Mouse (Mus musculus): ENCODE measurements around the gene Tyw5.
A peak's percentile ranks its signal among the peaks of the same experiment; 100 is the strongest.

Tyw5 gene

GRCm38 (mm10) chr1:57406187-57407151, at the start of gene Tyw5, which contains the start of gene Maip1:
TSS of gene Tyw5 (minus strand) at chr1:57407101.
TSS of gene Maip1 (plus strand) at chr1:57406328.
- peak; percentile 78 for DNase-seq (ENCODE audit: low read depth, low spot score)

DNA sequence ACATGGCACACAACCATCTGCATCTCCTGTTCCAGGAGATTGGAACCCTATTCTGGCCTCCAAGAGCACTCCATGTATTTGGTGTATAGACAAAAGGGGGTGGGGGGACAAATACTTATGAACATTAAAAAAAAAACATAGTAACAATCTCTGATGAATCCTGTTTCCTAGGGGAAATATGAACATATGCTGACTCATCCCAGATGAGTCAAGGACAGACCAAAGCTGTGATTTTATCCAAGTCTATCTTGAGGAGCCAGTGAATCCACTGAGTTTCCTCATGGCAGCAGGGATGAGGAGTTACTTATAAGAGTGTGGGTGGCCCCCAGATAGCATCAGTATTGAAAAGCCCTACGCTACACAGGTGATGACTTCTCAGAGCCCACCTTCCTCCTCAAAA, 43.3 kb upstream of the Tyw5 start:
- DNase-seq (ENCODE audit: low read depth, low spot score) = no peak

- no peak for DNase-seq (ENCODE audit: low read depth, low spot score)
Measured at GRCm38 (mm10) chr1:57445679-57446078, 38.8 kb upstream of the Tyw5 start.

GRCm38 (mm10) chr1:57440771-57441170, 33.9 kb upstream of the Tyw5 start:
- DNase-seq (ENCODE audit: low read depth, low spot score) = no peak

- DNase-seq (ENCODE audit: low read depth, low spot score) = no peak
Measured at GRCm38 (mm10) chr1:57439026-57439425, 32.1 kb upstream of the Tyw5 start.

GRCm38 (mm10) chr1:57436954-57437353, 30.1 kb upstream of the Tyw5 start:
- no peak for DNase-seq (ENCODE audit: low read depth, low spot score)

GRCm38 (mm10) chr1:57436408-57436807, 29.5 kb upstream of the Tyw5 start:
- peak; percentile 26 for DNase-seq (ENCODE audit: low read depth, low spot score)

GRCm38 (mm10) chr1:57433141-57433540, 26.2 kb upstream of the Tyw5 start:
- no peak for DNase-seq (ENCODE audit: low read depth, low spot score)

DNA sequence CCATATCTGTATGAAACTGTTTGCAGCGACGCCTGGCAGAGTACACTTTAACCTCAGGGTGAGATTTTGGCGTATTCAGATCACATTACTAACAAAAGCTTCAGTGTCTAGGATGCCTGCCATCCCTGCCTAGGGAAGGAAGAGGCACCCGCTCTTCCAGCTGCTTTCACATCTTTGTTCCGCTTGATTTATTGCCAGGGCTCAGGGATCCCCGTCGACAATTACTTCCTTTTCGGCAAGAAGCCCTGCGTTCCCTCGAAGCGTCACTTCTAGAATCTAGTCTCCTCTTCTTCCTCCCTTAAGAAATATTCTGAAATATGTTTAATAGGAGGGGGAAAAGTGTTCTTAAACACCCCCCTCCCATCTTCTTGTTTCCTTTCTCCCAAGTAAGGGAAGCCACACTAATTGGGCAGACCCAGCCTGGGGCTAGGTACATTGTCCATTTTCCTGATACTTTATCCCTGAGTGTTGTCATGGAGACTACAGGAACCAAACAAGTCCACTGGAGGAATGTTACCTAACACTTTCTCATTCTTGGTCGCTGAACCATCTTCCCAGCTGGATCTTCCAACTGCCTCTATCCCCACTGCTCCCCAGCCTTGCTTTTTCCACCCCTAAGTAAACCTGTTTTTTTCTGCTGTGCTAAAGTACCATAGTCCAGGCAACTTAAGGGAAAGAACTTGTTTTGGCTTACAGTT, 23.0 kb upstream of the Tyw5 start:
- DNase-seq (ENCODE audit: low read depth, low spot score) = no peak

- DNase-seq (ENCODE audit: low read depth, low spot score) = no peak
Measured at GRCm38 (mm10) chr1:57428368-57429308, 21.7 kb upstream of the Tyw5 start.

- DNase-seq (ENCODE audit: low read depth, low spot score) = no peak
Measured at GRCm38 (mm10) chr1:57423696-57424095, 16.8 kb upstream of the Tyw5 start.

DNA sequence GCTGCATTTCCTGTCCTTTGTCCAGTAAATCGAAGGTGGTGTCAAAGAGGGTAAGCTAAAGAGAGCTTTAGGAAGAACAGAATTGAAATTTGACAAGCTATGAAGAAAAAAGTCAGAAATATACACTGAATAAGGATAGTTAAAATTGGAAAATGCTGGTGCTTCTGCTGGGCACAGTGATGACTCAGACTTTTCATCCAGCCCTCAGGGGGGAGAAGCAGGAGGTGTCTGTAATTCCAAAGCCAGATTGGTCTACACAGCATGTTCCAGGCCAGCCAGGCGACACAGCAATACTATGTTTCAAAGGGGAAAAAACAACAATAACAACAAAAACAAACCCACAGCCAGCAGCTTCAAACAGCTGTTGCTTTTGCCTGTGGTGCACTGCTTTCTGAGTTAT, 6.5 kb upstream of the Tyw5 start:
- no peak for DNase-seq (ENCODE audit: low read depth, low spot score)

GRCm38 (mm10) chr1:57408994-57409393, 2.1 kb upstream of the Tyw5 start:
- no peak for DNase-seq (ENCODE audit: low read depth, low spot score)

GRCm38 (mm10) chr1:57402116-57402515, 4.8 kb downstream of the Tyw5 start:
- DNase-seq (ENCODE audit: low read depth, low spot score) = no peak

GRCm38 (mm10) chr1:57400877-57401276, 6.0 kb downstream of the Tyw5 start:
- DNase-seq (ENCODE audit: low read depth, low spot score) = no peak

DNA sequence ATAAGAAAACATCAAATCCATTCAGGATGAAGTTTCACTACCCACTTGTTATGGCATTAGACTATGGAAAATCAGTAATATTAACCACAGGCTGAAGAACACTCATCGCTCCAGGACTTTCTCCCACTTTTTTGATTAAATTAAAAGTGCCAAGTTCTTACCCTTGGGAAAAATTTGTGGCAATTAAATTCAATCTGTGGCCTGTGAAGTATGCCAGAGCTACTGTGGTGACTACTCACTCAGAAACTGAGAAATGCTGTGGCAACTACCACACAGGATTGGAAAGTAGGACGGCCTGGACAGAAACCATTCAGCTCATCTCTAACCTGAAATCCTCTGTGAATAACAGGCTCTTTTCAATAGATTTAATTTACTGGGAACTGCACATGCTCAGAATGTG, 6.6 kb downstream of the Tyw5 start:
- no peak for DNase-seq (ENCODE audit: low read depth, low spot score)

DNA sequence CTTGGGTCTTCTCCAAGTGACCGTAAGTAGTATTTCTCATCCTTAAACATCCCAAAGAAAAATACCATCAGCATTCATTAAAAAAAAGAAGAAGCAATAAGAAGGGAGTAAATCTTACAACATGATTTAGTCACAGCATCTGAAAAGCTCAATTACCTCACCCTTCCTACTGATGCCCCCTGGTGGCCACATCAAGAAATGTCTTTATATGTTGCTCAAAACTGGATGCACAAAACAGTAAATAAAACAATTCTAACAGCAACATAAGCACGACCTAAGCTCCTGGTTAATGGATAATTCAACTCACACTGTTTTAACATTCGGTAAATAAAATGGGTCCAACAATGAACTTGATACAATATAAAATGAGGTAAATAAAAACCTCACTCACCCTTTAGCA, 12.8 kb downstream of the Tyw5 start:
- peak; percentile 46 for DNase-seq (ENCODE audit: low read depth, low spot score)

- no peak for DNase-seq (ENCODE audit: low read depth, low spot score)
Measured at GRCm38 (mm10) chr1:57392417-57392816, 14.5 kb downstream of the Tyw5 start.

DNA sequence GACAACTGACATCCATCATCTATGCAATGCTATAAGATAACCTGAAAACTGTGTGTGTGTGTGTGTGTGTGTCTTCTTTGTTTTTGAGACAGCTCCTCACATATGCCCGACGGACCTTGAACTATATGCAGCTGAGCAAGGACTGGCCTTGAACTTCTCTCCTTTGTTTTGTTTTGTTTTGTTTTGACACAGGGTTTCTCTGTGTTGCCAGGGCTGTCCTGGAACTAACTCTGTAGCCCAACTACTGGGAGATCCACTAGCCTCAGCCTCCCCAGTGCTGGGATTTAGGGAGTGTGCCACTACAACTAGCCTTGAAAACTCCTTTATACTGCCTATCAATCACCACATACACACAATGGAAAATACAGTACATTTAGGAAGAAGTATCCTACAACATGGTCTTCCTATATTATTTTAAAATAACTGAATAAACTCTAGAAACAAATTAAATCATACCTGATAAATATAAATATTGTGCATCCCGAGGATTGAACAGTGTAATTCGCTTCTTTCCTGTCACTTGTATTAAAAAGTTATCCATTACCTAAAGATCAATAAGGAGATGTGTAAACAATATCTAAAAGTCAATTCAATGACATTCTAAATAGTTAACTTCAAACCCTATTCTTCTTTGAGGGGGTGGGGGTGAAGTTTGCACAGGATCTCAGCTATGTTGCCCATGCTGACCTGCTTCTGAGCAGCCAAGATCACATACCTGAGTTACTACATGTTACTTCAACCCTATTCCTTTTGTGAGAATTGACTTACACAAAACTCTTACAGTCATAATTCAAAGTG, 15.7 kb downstream of the Tyw5 start:
- DNase-seq (ENCODE audit: low read depth, low spot score) = no peak

- no peak for DNase-seq (ENCODE audit: low read depth, low spot score)
Measured at GRCm38 (mm10) chr1:57388402-57389155, 18.3 kb downstream of the Tyw5 start.

All from c-Kit-negative CD71-positive TER-119-positive erythroid progenitor cells, embryonic 14.5 days (primary cell).